Mouse (Mus musculus) stomach, embryonic 16.5 days (tissue): Measurements from ENCODE around the gene Rtp4. TPM values are rescaled to one million over a fixed set of nuclear protein-coding genes. Genes with fewer than 3 reads are reported as not detected.

Experiments
- ATAC-seq: fragments of 200-750 bp; cut with Nextera tagmentation; 2 replicates; pipeline ENCODE4 v1.8.0; 2017; ENCODE audit warnings: moderate number of reproducible peaks, moderate TSS enrichment; ENCODE audit not compliant: insufficient read depth, low FRiP score
- H3K27ac ChIP-seq: fragments of 300-500 bp; sonication (generic); 2 replicates; pipeline ENCODE4 v1.5.1; 2014; ENCODE audit warnings: low read length
- H3K27me3 ChIP-seq: fragments of 300-500 bp; sonication (generic); 2 replicates; pipeline ENCODE4 v1.6.1; 2014; ENCODE audit warnings: low read length, control low read depth, mixed read lengths; ENCODE audit not compliant: control insufficient read depth, insufficient read depth
- H3K36me3 ChIP-seq: fragments of 300-500 bp; sonication (generic); 2 replicates; pipeline ENCODE4 v1.6.1; 2014; ENCODE audit warnings: low read length; ENCODE audit not compliant: control insufficient read depth, insufficient read depth
- H3K4me1 ChIP-seq: fragments of 300-500 bp; sonication (generic); 2 replicates; pipeline ENCODE4 v1.6.1; 2014; ENCODE audit warnings: low read length, control low read depth, mixed read lengths; ENCODE audit not compliant: control insufficient read depth, insufficient read depth
- H3K4me2 ChIP-seq: fragments of 300-500 bp; sonication (generic); 2 replicates; pipeline ENCODE4 v1.6.1; 2014; ENCODE audit warnings: low read depth, low read length, mixed read lengths
- H3K4me3 ChIP-seq: fragments of 300-500 bp; sonication (generic); replicated peaks from 2 replicates; pipeline ENCODE4 v1.5.1; 2014; ENCODE audit warnings: mild to moderate bottlenecking, low read length
- H3K9ac ChIP-seq: fragments of 300-500 bp; sonication (generic); 2 replicates; pipeline ENCODE4 v1.6.1; 2014; ENCODE audit warnings: low read length
- H3K9me3 ChIP-seq: fragments of 300-500 bp; sonication (generic); replicated peaks from 2 replicates; pipeline ENCODE4 v1.6.1; 2016; ENCODE audit warnings: low read length, control low read depth; ENCODE audit not compliant: control insufficient read depth
- WGBS: fragments of 180-500 bp; shearing (Covaris S2); extraction: QIAGEN DNeasy Blood & Tissue Kit; methylation state at CpG from one replicate; pipeline ENCODE4 v1.1.7; 2014; 5-methylcytosine and 5-hydroxymethylcytosine counted together
- polyA plus RNA-seq: library from polyadenylated mRNA; unstranded; fragments of >200 nt; fragmentation: Nextera tagmentation; extraction: Ambion mirVana; gene quantifications from 2 replicates; pipeline ENCODE4 v1.2.1, GENCODE M21; 2015

Rtp4 gene
- polyA plus RNA-seq, 1 experiment from 2014 or later = 5.6 TPM

DNA sequence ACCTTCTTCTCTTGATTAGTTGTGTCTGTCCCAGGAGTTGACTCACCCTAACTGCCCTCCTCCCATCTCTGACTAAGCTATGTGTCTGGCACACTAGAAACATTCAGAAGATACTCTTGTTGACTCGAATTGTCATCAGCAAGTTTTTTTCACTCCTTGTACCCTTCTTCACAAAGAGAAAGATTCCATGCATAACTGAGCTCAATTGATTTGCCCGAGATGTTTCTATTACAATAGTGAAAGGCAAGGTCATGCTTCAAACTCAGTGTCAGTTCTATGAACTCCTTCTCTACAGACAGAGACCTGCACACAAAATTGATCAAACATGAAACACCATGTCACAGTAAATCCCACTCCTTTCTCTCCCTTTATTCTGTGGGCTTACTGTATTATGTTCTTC, 111.4 kb downstream of the Rtp4 start:
- Histone ChIP-seq H3K27me3 (no peaks in the 10 kb centered on the region), H3K9ac (no peak overlapping the region), H3K4me3 (no peak overlapping the region), H3K4me1 (no peaks in the 10 kb centered on the region), H3K9me3 (no peaks in the 10 kb centered on the region), H3K27ac (no peak overlapping the region), H3K36me3 (no peaks in the 10 kb centered on the region), H3K4me2 (no peak overlapping the region)
- no peak for ATAC-seq
- WGBS = 62% methylated on average over 2 of the region's 2 CpGs

DNA sequence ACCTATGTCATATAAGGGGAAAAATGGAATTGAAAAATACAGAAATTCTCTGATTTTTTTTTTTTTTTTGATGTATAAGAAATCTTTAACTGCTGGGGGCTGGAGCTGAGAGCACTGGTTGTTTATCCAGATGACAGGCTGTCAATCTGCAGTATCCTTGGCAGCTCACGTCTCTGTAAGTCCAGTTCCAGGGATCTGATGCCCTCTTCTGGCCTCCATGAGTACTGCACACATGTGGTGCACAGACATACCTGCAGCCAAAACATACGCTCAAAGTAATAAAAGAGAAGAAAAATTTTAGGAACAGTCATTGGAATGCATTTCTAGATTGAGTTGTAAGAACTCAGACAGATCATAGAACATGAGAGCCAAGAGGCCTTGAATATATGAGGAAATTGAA, 112.6 kb downstream of the Rtp4 start:
- no peak for ATAC-seq
- WGBS = 72% methylated on average over 2 of the region's 2 CpGs
- H3K4me3 ChIP-seq = no peak overlapping the region
- H3K27me3 ChIP-seq = no peaks in the 10 kb centered on the region
- H3K4me2 ChIP-seq = no peak overlapping the region
- no peak overlapping the region for H3K27ac ChIP-seq
- H3K9me3 ChIP-seq = no peaks in the 10 kb centered on the region
- H3K4me1 ChIP-seq = 0 out of 2 replicates have a peak, but pooled peaks cover 3% of the 10 kb centered on the region
- H3K36me3 ChIP-seq = no peaks in the 10 kb centered on the region
- no peak overlapping the region for H3K9ac ChIP-seq

DNA sequence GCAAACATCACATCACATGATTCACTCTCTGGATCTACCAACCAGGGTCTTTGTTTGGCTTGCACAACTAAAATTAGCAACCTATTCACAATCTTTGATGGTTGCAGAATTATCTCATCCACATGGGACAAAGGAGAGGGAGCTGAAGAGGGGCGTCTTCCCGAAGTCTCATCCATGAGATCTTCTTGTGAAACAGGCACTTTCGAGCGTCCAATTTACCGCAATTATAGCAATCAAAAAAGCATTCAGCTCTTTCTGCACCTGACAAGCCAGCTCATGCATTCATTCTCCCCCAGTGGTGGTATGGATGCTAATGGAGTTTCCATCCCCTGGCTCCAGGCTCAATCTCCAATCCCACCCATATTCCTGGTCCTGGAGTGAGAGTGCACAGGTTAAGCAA, 132.9 kb downstream of the Rtp4 start:
- ATAC-seq = no peak
- Histone ChIP-seq H3K4me1 (no peaks in the 10 kb centered on the region), H3K36me3 (no peaks in the 10 kb centered on the region), H3K4me3 (no peak overlapping the region), H3K27me3 (no peaks in the 10 kb centered on the region), H3K9ac (no peak overlapping the region), H3K9me3 (no peaks in the 10 kb centered on the region), H3K27ac (no peak overlapping the region), H3K4me2 (no peak overlapping the region)
- 92% methylated on average over 5 of the region's 5 CpGs for WGBS

DNA sequence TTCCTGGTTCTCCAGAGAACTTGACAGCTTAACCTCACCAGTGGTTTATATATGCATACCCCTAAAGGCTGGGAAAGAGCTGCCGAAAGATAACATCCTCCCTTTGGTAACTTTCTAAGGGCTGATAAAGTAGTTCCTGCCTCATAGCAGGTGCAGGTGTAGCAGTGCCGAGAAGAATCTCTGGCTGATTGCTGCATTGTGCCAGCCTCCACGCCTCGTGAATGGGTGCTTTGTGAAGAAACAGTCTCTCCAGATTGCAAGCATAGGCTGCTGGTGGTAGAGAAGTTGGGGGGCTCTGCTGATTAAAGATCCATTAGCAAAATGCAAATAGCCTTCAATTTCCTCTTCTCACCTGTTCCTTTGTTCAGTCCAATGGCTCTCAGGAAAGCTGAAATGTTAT, 133.4 kb downstream of the Rtp4 start:
- Histone ChIP-seq H3K9me3 (no peaks in the 10 kb centered on the region), H3K4me1 (no peaks in the 10 kb centered on the region), H3K9ac (no peak overlapping the region), H3K4me2 (no peak overlapping the region), H3K27me3 (no peaks in the 10 kb centered on the region), H3K4me3 (no peak overlapping the region), H3K36me3 (no peaks in the 10 kb centered on the region), H3K27ac (no peak overlapping the region)
- 75% methylated on average over 4 of the region's 4 CpGs for WGBS
- no peak for ATAC-seq

GRCm38 (mm10) chr16:23659597-23660531, 139.8 kb downstream of the Rtp4 start:
- Histone ChIP-seq H3K9me3 (no peaks in the 10 kb centered on the region), H3K4me2 (no peak overlapping the region), H3K4me1 (no peaks in the 10 kb centered on the region), H3K9ac (no peak overlapping the region), H3K36me3 (no peaks in the 10 kb centered on the region), H3K27me3 (no peaks in the 10 kb centered on the region), H3K4me3 (no peak overlapping the region), H3K27ac (no peak overlapping the region)
- no peak for ATAC-seq
- WGBS = 83% methylated on average over 13 of the region's 13 CpGs

Other genes with a start within 250 kb of the Rtp4 start
- gene Rtp1, start 91.2 kb upstream of the Rtp4 start, polyA plus RNA-seq = 0.04 TPM in 1 of 2 replicates, not detected in the other
- 2.0 and 2.4 TPM in 2 replicates for gene Masp1, start 524 bp downstream of the Rtp4 start, polyA plus RNA-seq